Mouse (Mus musculus): ENCODE results near the gene Vav2. TPM values are rescaled to one million over a fixed set of nuclear protein-coding genes. Genes with fewer than 3 reads are reported as not detected.

The Vav2 gene
- polyA plus RNA-seq, 1 experiment from 2014 or later = 5.8 TPM

DNA sequence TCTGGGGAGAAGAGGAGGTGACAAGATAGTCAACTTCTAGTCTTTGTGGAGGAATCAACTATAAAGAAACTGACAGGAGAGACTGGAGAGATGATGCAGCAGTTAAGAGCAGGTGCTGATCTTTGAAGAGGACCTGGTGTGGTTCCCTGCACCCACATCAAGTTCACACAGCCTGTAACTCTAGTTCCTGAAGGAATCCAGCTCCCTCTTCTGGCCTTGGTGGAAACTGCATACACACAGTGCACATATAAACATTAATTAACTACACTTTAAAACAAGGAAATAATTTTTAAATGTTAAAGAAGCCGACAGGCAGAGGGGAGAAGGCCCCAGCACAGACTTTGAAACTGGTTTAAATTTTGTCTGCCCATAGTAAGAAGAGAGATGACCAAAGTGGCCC is 39.6 kb downstream of the Vav2 start:
- no peak overlapping the region for H3K4me2 ChIP-seq (replicated peaks)
- H3K9me3 ChIP-seq (replicated peaks) = no peaks in the 10 kb centered on the region
- H3K27me3 ChIP-seq = no peaks in the 10 kb centered on the region
- 96% methylated on average over 1 of the region's 1 CpGs for WGBS
- no peak overlapping the region for H3K4me3 ChIP-seq (replicated peaks)
- H3K27ac ChIP-seq (replicated peaks) = no peak overlapping the region
- H3K36me3 ChIP-seq = no peaks in the 10 kb centered on the region
- H3K4me1 ChIP-seq = peaks cover 27% of the 10 kb centered on the region
- no peak overlapping the region for H3K9ac ChIP-seq
- ATAC-seq (ENCODE audit: insufficient number of reproducible peaks, low FRiP score, low TSS enrichment, low read depth) = no peak

DNA sequence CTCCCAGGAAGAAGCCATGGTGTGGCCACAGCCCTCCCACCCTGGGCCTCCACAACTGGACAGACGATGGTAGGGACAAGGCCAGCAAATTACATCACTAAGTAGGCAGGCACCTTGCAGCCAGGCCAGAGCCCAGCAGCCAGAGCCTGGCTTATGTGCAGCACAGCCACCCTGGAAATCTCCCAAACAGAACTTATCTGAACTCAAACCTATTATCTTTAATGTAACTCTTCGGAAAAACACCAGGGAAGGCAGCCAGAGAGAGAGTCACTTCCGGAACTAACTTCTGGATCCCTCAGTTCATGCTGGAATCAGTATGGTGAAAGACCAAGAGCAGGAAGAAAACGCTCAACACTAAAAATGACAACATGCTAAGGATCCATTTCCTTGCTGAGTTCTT is 45.1 kb downstream of the Vav2 start:
- Histone ChIP-seq H3K9ac (no peak overlapping the region), H3K4me2 (replicated peaks) (no peak overlapping the region), H3K4me1 (peaks cover 22% of the 10 kb centered on the region), H3K36me3 (no peaks in the 10 kb centered on the region), H3K4me3 (replicated peaks) (no peak overlapping the region), H3K9me3 (replicated peaks) (no peaks in the 10 kb centered on the region), H3K27me3 (no peaks in the 10 kb centered on the region), H3K27ac (replicated peaks) (no peak overlapping the region)
- no peak for ATAC-seq (ENCODE audit: insufficient number of reproducible peaks, low FRiP score, low TSS enrichment, low read depth)
- 61% methylated on average over 4 of the region's 4 CpGs for WGBS

DNA sequence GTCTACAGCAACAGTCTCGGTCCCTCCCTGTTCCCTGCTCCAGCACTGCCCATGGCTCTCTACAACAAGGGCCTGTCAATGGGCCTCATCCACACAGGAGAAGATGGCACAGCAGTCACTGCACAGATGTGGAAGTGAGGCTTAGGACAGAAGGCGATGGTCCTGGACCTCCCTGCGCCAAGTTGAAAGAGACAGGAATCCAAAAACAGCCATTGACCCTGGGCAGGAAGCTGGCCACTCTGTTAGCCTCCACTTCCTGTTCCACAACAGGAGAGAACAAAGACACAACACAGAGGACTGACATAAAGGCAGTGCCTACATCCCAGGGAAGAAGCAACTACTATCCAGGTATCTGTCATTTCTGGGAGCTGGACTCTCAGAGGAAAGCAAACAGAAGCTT is 45.6 kb downstream of the Vav2 start:
- WGBS = 86% methylated on average over 3 of the region's 3 CpGs
- ATAC-seq (ENCODE audit: insufficient number of reproducible peaks, low FRiP score, low TSS enrichment, low read depth) = no peak
- Histone ChIP-seq H3K4me1 (peaks cover 27% of the 10 kb centered on the region), H3K9ac (no peak overlapping the region), H3K36me3 (no peaks in the 10 kb centered on the region), H3K9me3 (replicated peaks) (no peaks in the 10 kb centered on the region), H3K27ac (replicated peaks) (no peak overlapping the region), H3K27me3 (no peaks in the 10 kb centered on the region), H3K4me3 (replicated peaks) (no peak overlapping the region), H3K4me2 (replicated peaks) (no peak overlapping the region)

GRCm38 (mm10) chr2:27377876-27378275 is 49.0 kb downstream of the Vav2 start:
- H3K36me3 ChIP-seq = no peaks in the 10 kb centered on the region
- no peaks in the 10 kb centered on the region for H3K27me3 ChIP-seq
- no peak overlapping the region for H3K9ac ChIP-seq
- WGBS = 25% methylated on average over 4 of the region's 4 CpGs
- no peak for ATAC-seq (ENCODE audit: insufficient number of reproducible peaks, low FRiP score, low TSS enrichment, low read depth)
- no peaks in the 10 kb centered on the region for H3K9me3 ChIP-seq (replicated peaks)
- H3K4me2 ChIP-seq (replicated peaks) = no peak overlapping the region
- H3K4me3 ChIP-seq (replicated peaks) = no peak overlapping the region
- H3K27ac ChIP-seq (replicated peaks) = no peak overlapping the region
- H3K4me1 ChIP-seq = peaks cover 27% of the 10 kb centered on the region

GRCm38 (mm10) chr2:27377164-27377563 is 49.7 kb downstream of the Vav2 start:
- no peaks in the 10 kb centered on the region for H3K27me3 ChIP-seq
- peaks cover 27% of the 10 kb centered on the region for H3K4me1 ChIP-seq
- 48% methylated on average over 8 of the region's 8 CpGs for WGBS
- no peak for ATAC-seq (ENCODE audit: insufficient number of reproducible peaks, low FRiP score, low TSS enrichment, low read depth)
- no peak overlapping the region for H3K9ac ChIP-seq
- no peak overlapping the region for H3K4me2 ChIP-seq (replicated peaks)
- H3K4me3 ChIP-seq (replicated peaks) = no peak overlapping the region
- no peaks in the 10 kb centered on the region for H3K9me3 ChIP-seq (replicated peaks)
- no peaks in the 10 kb centered on the region for H3K36me3 ChIP-seq
- no peak overlapping the region for H3K27ac ChIP-seq (replicated peaks)

DNA sequence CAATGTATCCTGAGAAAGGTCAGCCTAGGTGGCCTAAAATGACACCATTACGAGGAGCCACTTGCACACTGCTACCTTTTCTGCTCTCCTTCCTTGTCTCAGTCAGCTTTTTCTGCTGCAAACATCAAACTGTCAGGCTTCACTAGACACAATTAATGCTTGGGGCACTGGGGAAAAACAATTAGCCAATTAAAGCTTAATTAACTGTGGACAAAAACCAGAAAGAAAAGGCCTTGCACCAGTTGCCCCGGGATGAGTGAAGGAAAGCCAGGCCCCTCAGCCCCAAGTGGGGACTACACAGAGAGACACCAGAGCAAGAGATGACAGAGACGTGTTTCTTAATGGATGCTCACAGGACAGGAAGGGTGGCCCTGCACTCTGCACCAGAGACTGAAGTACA is 51.7 kb downstream of the Vav2 start:
- Histone ChIP-seq H3K36me3 (no peaks in the 10 kb centered on the region), H3K27ac (replicated peaks) (no peak overlapping the region), H3K9me3 (replicated peaks) (no peaks in the 10 kb centered on the region), H3K4me1 (peaks cover 24% of the 10 kb centered on the region), H3K4me2 (replicated peaks) (no peak overlapping the region), H3K4me3 (replicated peaks) (no peak overlapping the region), H3K9ac (no peak overlapping the region), H3K27me3 (no peaks in the 10 kb centered on the region)
- no peak for ATAC-seq (ENCODE audit: insufficient number of reproducible peaks, low FRiP score, low TSS enrichment, low read depth)
- WGBS = 34% methylated on average over 3 of the region's 3 CpGs

DNA sequence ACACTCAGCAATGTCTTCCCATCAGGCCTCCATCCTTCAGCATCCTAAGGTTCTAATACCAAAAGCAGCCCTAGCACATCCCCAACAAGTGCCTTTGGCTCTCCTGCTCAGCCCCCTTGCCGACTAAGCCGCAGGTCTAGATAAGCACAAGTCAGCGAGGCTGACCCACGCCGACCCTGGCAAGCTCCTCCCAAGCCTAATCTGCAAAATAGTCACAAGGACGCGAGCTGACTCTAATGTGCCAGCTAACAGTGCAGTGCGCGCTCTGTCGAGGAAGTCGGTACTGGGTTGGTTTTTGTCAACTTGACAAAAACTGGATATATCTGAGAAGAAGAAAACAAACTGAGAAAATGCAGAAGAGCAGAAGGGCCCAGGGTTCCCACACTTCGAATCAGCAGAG is 53.5 kb downstream of the Vav2 start:
- Histone ChIP-seq H3K4me3 (replicated peaks) (no peak overlapping the region), H3K27me3 (no peaks in the 10 kb centered on the region), H3K4me2 (replicated peaks) (no peak overlapping the region), H3K4me1 (peaks cover 21% of the 10 kb centered on the region), H3K27ac (replicated peaks) (no peak overlapping the region), H3K9ac (no peak overlapping the region), H3K9me3 (replicated peaks) (no peaks in the 10 kb centered on the region), H3K36me3 (no peaks in the 10 kb centered on the region)
- 51% methylated on average over 12 of the region's 12 CpGs for WGBS
- no peak for ATAC-seq (ENCODE audit: insufficient number of reproducible peaks, low FRiP score, low TSS enrichment, low read depth)

DNA sequence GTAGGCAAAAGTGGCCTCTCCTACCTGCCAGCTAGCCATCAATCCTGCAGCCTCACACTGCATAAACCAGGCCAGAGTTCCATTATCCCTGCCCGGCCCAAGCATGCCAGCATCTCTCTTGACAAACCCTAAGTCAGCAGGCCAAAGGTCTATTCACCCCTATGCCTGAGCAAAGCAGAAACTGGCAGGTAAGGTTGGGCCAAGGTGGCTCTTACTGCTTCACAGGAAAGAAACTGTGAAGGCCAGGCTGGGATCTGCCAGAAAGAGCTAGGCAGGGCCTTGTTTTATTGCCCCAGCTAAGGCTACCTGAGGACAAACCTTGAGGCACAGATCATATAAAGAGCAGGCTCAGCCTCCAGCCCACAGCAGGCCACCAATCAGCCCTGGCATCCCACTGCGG is 55.4 kb downstream of the Vav2 start:
- Histone ChIP-seq H3K4me3 (replicated peaks) (no peak overlapping the region), H3K9ac (no peak overlapping the region), H3K27me3 (no peaks in the 10 kb centered on the region), H3K27ac (replicated peaks) (no peak overlapping the region), H3K9me3 (replicated peaks) (no peaks in the 10 kb centered on the region), H3K36me3 (no peaks in the 10 kb centered on the region), H3K4me2 (replicated peaks) (no peak overlapping the region), H3K4me1 (peaks cover 2% of the 10 kb centered on the region)
- ATAC-seq (ENCODE audit: insufficient number of reproducible peaks, low FRiP score, low TSS enrichment, low read depth) = no peak
- WGBS = 89% methylated on average over 2 of the region's 2 CpGs

- H3K4me2 ChIP-seq (replicated peaks) = no peak overlapping the region
- H3K4me1 ChIP-seq = no peaks in the 10 kb centered on the region
- no peak overlapping the region for H3K9ac ChIP-seq
- no peaks in the 10 kb centered on the region for H3K27me3 ChIP-seq
- H3K27ac ChIP-seq (replicated peaks) = no peak overlapping the region
- no peaks in the 10 kb centered on the region for H3K36me3 ChIP-seq
- ATAC-seq (ENCODE audit: insufficient number of reproducible peaks, low FRiP score, low TSS enrichment, low read depth) = no peak
- H3K9me3 ChIP-seq (replicated peaks) = no peaks in the 10 kb centered on the region
- no peak overlapping the region for H3K4me3 ChIP-seq (replicated peaks)
- 73% methylated on average over 8 of the region's 8 CpGs for WGBS
These were observed 57.9 kb downstream of the Vav2 start for GRCm38 (mm10) chr2:27368980-27369379.

GRCm38 (mm10) chr2:27365296-27365695 is 61.5 kb downstream of the Vav2 start:
- Histone ChIP-seq H3K4me3 (replicated peaks) (no peak overlapping the region), H3K4me2 (replicated peaks) (no peak overlapping the region), H3K27ac (replicated peaks) (no peak overlapping the region), H3K4me1 (no peaks in the 10 kb centered on the region), H3K9ac (no peak overlapping the region), H3K36me3 (no peaks in the 10 kb centered on the region), H3K27me3 (no peaks in the 10 kb centered on the region), H3K9me3 (replicated peaks) (no peaks in the 10 kb centered on the region)
- ATAC-seq (ENCODE audit: insufficient number of reproducible peaks, low FRiP score, low TSS enrichment, low read depth) = no peak
- WGBS = 59% methylated on average over 4 of the region's 4 CpGs

- H3K4me2 ChIP-seq (replicated peaks) = no peak overlapping the region
- 63% methylated on average over 5 of the region's 5 CpGs for WGBS
- H3K4me3 ChIP-seq (replicated peaks) = no peak overlapping the region
- no peak overlapping the region for H3K27ac ChIP-seq (replicated peaks)
- no peaks in the 10 kb centered on the region for H3K4me1 ChIP-seq
- H3K36me3 ChIP-seq = no peaks in the 10 kb centered on the region
- no peaks in the 10 kb centered on the region for H3K9me3 ChIP-seq (replicated peaks)
- H3K27me3 ChIP-seq = no peaks in the 10 kb centered on the region
- no peak overlapping the region for H3K9ac ChIP-seq
- ATAC-seq (ENCODE audit: insufficient number of reproducible peaks, low FRiP score, low TSS enrichment, low read depth) = no peak
These were observed 65.0 kb downstream of the Vav2 start for GRCm38 (mm10) chr2:27361786-27362185.

- H3K4me1 ChIP-seq = peaks cover 5% of the 10 kb centered on the region
- no peaks in the 10 kb centered on the region for H3K9me3 ChIP-seq (replicated peaks)
- H3K4me3 ChIP-seq (replicated peaks) = no peak overlapping the region
- no peak for ATAC-seq (ENCODE audit: insufficient number of reproducible peaks, low FRiP score, low TSS enrichment, low read depth)
- no peak overlapping the region for H3K27ac ChIP-seq (replicated peaks)
- WGBS = 61% methylated on average over 2 of the region's 2 CpGs
- no peaks in the 10 kb centered on the region for H3K27me3 ChIP-seq
- no peak overlapping the region for H3K4me2 ChIP-seq (replicated peaks)
- H3K9ac ChIP-seq = no peak overlapping the region
- no peaks in the 10 kb centered on the region for H3K36me3 ChIP-seq
These were observed 68.4 kb downstream of the Vav2 start for GRCm38 (mm10) chr2:27358461-27358860.
